ENCODE assay signal across 20 mouse cellular contexts in genomic region chr17:90435836-90436235, GRCm38 (mm10).
DNase-seq lines count a peak whose midpoint lies in the region; ATAC-seq and TF ChIP-seq lines count a peak whose summit lies in the region.
"Had no signal": no experiment of that assay in that cellular context is flagged by ENCODE, and none has a peak within 500 bp of the region (broad histone marks: within the 10 kb centered on the region; RNA-seq: fewer than 3 reads in every experiment).

No protein-coding gene starts in this region.

- DNase-seq in forebrain, postnatal 0 days: peak; percentile 14
- peak; percentile 41 for DNase-seq in right cerebral cortex, postnatal 25 days
- DNase-seq in right cerebral cortex, postnatal 4 days: no peak
- peak; percentile 70 for DNase-seq in cerebellum, adult 9-11 months
- DNase-seq in embryo, embryonic 10 days (ENCODE audit: low spot score): no peak
- DNase-seq: adrenal gland, postnatal 36 days; heart, postnatal 36 days; kidney, postnatal 25 days; spleen, adult 18-20 months had no signal

- no peaks in the 10 kb centered on the region for H3K36me3 ChIP-seq in forebrain, postnatal 0 days (ENCODE audit: insufficient read depth)
- no peaks in the 10 kb centered on the region for H3K36me3 ChIP-seq in forebrain, embryonic 16.5 days (ENCODE audit: control insufficient read depth, insufficient read depth)
- H3K36me3 ChIP-seq: embryonic facial prominence, embryonic 10.5 days; heart, embryonic 15.5 days; midbrain, embryonic 10.5 days had no signal

- H3K4me1 ChIP-seq in forebrain, postnatal 0 days (ENCODE audit: insufficient read depth): no peaks in the 10 kb centered on the region
- no peaks in the 10 kb centered on the region for H3K4me1 ChIP-seq in forebrain, embryonic 16.5 days (replicated peaks; ENCODE audit: control insufficient read depth, insufficient read depth, low read length)
- H3K4me1 ChIP-seq: embryonic facial prominence, embryonic 10.5 days; heart, embryonic 15.5 days; midbrain, embryonic 10.5 days had no signal

- TF ChIP-seq CTCF in forebrain, postnatal 0 days (IDR thresholded peaks at IDR 0.05; ENCODE audit: low read depth): no peak

- H3K4me2 ChIP-seq in forebrain, postnatal 0 days (ENCODE audit: low read depth): no peak overlapping the region
- no peak overlapping the region for H3K4me2 ChIP-seq in forebrain, embryonic 16.5 days (ENCODE audit: low read length)
- H3K4me2 ChIP-seq: heart, embryonic 15.5 days had no signal

- no peaks in the 10 kb centered on the region for H3K27me3 ChIP-seq in forebrain, postnatal 0 days (ENCODE audit: insufficient read depth, low read length)
- no peaks in the 10 kb centered on the region for H3K27me3 ChIP-seq in forebrain, embryonic 16.5 days (replicated peaks; ENCODE audit: control insufficient read depth, insufficient read depth, low read length)
- H3K27me3 ChIP-seq: heart, embryonic 15.5 days had no signal

- H3K27ac ChIP-seq in forebrain, postnatal 0 days (ENCODE audit: low read depth, low read length): no peak overlapping the region
- no peak overlapping the region for H3K27ac ChIP-seq in forebrain, embryonic 16.5 days (ENCODE audit: low read length)
- H3K27ac ChIP-seq: embryonic facial prominence, embryonic 10.5 days; heart, embryonic 15.5 days; macrophage; midbrain, embryonic 10.5 days had no signal

- no peak overlapping the region for H3K9ac ChIP-seq in forebrain, postnatal 0 days
- H3K9ac ChIP-seq in forebrain, embryonic 16.5 days (replicated peaks; ENCODE audit: low read depth, low read length): no peak overlapping the region
- H3K9ac ChIP-seq: heart, embryonic 15.5 days had no signal

- no peaks in the 10 kb centered on the region for H3K9me3 ChIP-seq in forebrain, postnatal 0 days (ENCODE audit: low read length)
- no peaks in the 10 kb centered on the region for H3K9me3 ChIP-seq in forebrain, embryonic 16.5 days (ENCODE audit: control insufficient read depth, low read length)
- H3K9me3 ChIP-seq: embryonic facial prominence, embryonic 10.5 days; heart, embryonic 15.5 days; midbrain, embryonic 10.5 days had no signal

- no peak for ATAC-seq in forebrain, postnatal 0 days
- ATAC-seq in forebrain, embryonic 16.5 days: no peak
- no peak for ATAC-seq in megakaryocyte progenitor cell, adult 5-6 weeks (replicated peaks; ENCODE audit: poor library complexity)
- ATAC-seq: CD4-positive, CD25-positive, alpha-beta regulatory T cell, adult 4 months; hindbrain, embryonic 16.5 days; intestine, embryonic 16.5 days; lung, postnatal 0 days; midbrain, embryonic 16.5 days had no signal

- H3K4me3 ChIP-seq in forebrain, postnatal 0 days (ENCODE audit: low read depth, low read length): no peak overlapping the region
- no peak overlapping the region for H3K4me3 ChIP-seq in forebrain, embryonic 16.5 days (replicated peaks; ENCODE audit: low read length)
- H3K4me3 ChIP-seq: embryonic facial prominence, embryonic 10.5 days; heart, embryonic 15.5 days; midbrain, embryonic 10.5 days had no signal

Comparison
In these comparisons a context has a peak if more than half of its experiments do, and no peak if none do; other contexts are left out.
1. DNase-seq: peak in forebrain, postnatal 0 days (single experiment), right cerebral cortex, postnatal 25 days (single experiment) and cerebellum, adult 9-11 months (single experiment); none in right cerebral cortex, postnatal 4 days (single experiment) and embryo, embryonic 10 days (single experiment).